Mouse (Mus musculus) midbrain, embryonic 14.5 days (tissue): ENCODE data around the gene Rhot2. TPM values are rescaled to one million over a fixed set of nuclear protein-coding genes. Genes with fewer than 3 reads are reported as not detected.
"Not testable (repeated sequence)": the region's sequence is repeated elsewhere in the genome, so short reads cannot be mapped to it uniquely, and the experiment has no call there.

Source experiments
- ATAC-seq: fragments of 200-750 bp; cut with Nextera tagmentation; 2 replicates; pipeline ENCODE4 v1.8.0; 2017; ENCODE audit warnings: moderate number of reproducible peaks, moderate library complexity; ENCODE audit not compliant: low FRiP score, low TSS enrichment
- DNase-seq: peaks from one replicate; pipeline ENCODE4 v3.0.0-alpha.2; 2015
- H3K27ac ChIP-seq: fragments of 300-500 bp; sonication (generic); replicated peaks from 2 replicates; pipeline ENCODE4 v1.5.1; 2014; ENCODE audit warnings: mild to moderate bottlenecking, low read depth, low read length, moderate library complexity
- H3K27me3 ChIP-seq: fragments of 300-500 bp; sonication (generic); 2 replicates; pipeline ENCODE4 v1.6.1; 2014; ENCODE audit warnings: low read length, control low read depth, mixed read lengths; ENCODE audit not compliant: control insufficient read depth, insufficient read depth
- H3K36me3 ChIP-seq: fragments of 300-500 bp; sonication (generic); 2 replicates; pipeline ENCODE4 v1.6.1; 2014; ENCODE audit warnings: low read length, control low read depth; ENCODE audit not compliant: control insufficient read depth, insufficient read depth
- H3K4me1 ChIP-seq: fragments of 300-500 bp; sonication (generic); 2 replicates; pipeline ENCODE4 v1.6.1; 2014; ENCODE audit warnings: mild to moderate bottlenecking, antibody characterized with exemption, low read length, control low read depth; ENCODE audit not compliant: control insufficient read depth, insufficient read depth
- H3K4me2 ChIP-seq: fragments of 300-500 bp; sonication (generic); 2 replicates; pipeline ENCODE4 v1.6.1; 2014; ENCODE audit warnings: mild to moderate bottlenecking, low read length, moderate library complexity
- H3K4me3 ChIP-seq: fragments of 300-500 bp; sonication (generic); replicated peaks from 2 replicates; pipeline ENCODE4 v1.5.1; 2014; ENCODE audit warnings: low read depth, low read length
- H3K9ac ChIP-seq: fragments of 300-500 bp; sonication (generic); replicated peaks from 2 replicates; pipeline ENCODE4 v1.6.1; 2014; ENCODE audit warnings: mild to moderate bottlenecking, low read length, moderate library complexity
- H3K9me3 ChIP-seq: fragments of 300-500 bp; sonication (generic); 2 replicates; pipeline ENCODE4 v1.6.1; 2016; ENCODE audit warnings: low read length, control low read depth, mixed read lengths; ENCODE audit not compliant: control insufficient read depth
- WGBS: fragments of 180-500 bp; shearing (Covaris S2); extraction: QIAGEN DNeasy Blood & Tissue Kit; methylation state at CpG from one replicate; pipeline ENCODE4 v1.1.7; 2014; 5-methylcytosine and 5-hydroxymethylcytosine counted together
- polyA plus RNA-seq: library from polyadenylated mRNA; unstranded; fragments of >200 nt; fragmentation: Nextera tagmentation; extraction: Ambion mirVana; gene quantifications from 2 replicates; pipeline ENCODE4 v1.2.1, GENCODE M21; 2014

Gene Rhot2
- polyA plus RNA-seq, 1 experiment from 2014 or later = 9.6 TPM

DNA sequence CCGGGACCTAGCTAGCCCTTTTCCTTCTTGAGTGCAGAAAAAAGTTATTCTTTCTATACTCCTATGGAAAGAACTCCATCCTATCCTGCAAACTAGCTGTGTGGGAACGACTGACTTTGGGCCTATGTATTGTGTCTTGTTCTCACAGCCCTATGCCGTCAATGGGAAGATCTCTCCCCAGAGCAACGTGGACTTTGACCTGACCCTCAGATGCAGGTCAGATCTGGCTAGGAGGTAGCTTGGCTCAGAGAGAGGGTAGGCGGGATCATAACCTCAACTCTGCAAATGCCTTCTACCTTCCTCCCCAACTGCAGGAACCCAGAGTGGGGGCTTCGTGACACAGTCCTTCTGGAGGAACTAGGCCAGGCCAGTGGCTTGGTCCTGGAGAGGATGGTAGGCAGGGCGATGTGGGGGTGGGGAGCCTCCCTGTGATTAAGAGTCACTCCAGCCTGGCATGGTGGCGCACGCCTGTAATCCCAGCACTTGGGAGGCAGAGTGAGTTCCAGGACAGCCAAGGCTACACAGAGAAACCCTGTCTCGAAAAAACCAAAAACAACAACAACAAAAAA, 31.8 kb upstream of the Rhot2 start:
- DNase-seq (no peak), ATAC-seq (no peak)
- H3K9ac ChIP-seq = peak overlapping the region; percentile 80
- 56% methylated on average over 10 of the region's 10 CpGs for WGBS
- H3K4me1 ChIP-seq = peaks cover 36% of the 10 kb centered on the region
- peak overlapping the region; percentile 94; the same call in 1 of the 2 replicates for H3K27ac ChIP-seq
- H3K4me3 ChIP-seq = peak overlapping the region; percentile 75
- no peaks in the 10 kb centered on the region for H3K9me3 ChIP-seq
- H3K4me2 ChIP-seq = peak overlapping the region; percentile 97
- peaks cover 21% of the 10 kb centered on the region for H3K36me3 ChIP-seq
- no peaks in the 10 kb centered on the region for H3K27me3 ChIP-seq

DNA sequence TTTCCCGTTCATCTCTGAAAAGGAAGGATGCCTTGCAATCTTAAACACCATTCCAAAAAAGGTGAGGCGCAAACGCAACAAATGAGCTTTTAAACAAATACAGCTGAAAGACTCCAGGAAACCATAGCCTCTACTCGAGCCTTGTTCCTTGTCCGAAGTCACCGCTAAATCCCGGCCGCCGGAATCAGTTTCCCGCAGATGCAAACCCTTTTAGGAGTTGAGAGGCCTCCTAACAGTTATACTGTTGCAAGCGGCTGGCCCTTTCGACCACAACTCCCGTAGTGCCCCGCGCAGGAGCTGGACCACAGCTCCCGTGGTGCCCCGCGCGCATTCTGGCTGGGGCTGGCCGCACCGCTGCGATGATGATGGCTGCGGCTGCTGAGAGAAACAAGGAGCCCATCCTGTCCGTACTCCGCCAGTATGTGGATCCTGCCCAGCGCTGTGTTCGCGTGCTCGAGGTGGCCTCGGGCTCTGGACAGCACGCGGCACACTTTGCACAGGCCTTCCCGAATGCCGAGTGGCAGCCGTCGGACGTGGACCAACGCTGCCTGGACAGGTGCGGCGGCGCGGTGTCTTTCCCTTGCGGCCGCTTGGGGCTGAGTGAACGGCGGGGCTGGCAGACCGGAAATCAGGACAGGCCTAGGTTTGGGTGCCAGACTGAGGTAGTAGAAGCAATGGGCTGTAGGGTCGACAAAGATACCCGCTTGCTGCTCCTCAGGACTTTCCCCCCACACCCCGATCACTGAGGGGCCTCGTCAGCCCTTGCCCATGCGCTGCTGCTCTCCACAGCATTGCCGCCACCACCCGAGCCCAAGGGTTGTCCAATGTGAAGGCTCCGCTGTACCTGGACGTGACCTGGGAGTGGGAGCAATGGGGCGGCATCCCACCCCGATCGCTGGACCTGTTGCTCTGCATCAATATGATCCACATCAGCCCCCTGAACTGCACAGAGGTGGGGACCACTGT, 30.8 kb upstream of the Rhot2 start:
- H3K4me1 ChIP-seq = peaks cover 29% of the 10 kb centered on the region
- H3K27ac ChIP-seq = peak overlapping the region; percentile 94
- peak overlapping the region; percentile 97 for H3K4me2 ChIP-seq
- peak; percentile 89 for ATAC-seq
- WGBS = under 1% methylated on average over 59 of the region's 59 CpGs
- peak overlapping the region; percentile 80 for H3K9ac ChIP-seq
- DNase-seq = peak; percentile 94
- no peaks in the 10 kb centered on the region for H3K27me3 ChIP-seq
- no peaks in the 10 kb centered on the region for H3K9me3 ChIP-seq
- H3K36me3 ChIP-seq = peaks cover 21% of the 10 kb centered on the region
- peak overlapping the region; percentile 75 for H3K4me3 ChIP-seq

DNA sequence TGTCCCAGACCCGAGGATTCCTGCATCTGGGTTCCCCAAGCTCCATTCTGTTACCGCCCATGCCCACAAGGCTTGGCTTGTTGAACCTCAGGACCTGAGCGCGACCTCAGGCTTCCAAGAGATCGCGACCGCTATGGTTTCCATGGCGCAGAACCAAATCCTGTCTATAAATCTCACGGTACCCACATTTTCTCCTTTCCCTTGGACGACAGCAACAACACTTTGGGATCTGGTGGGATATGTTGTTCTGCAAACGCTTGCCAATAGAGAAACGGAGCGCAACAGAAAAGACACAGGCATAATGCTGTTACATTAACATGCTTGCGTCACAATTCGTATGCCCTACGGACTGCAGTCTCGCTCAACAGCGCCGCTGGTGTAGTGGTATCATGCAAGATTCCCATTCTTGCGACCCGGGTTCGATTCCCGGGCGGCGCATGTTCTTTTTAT, 30.1 kb upstream of the Rhot2 start, which contains the start of gene Mettl26:
Mettl26 (plus strand) TSS at position 354 of the 450 bp plus-strand sequence.
- H3K27ac ChIP-seq = peak within 1 kb of the TSS; percentile 94
- H3K4me1 ChIP-seq = peaks cover 23% of the 10 kb centered on the region
- H3K9me3 ChIP-seq = no peaks in the 10 kb centered on the region
- H3K9ac ChIP-seq = peak within 1 kb of the TSS; percentile 80
- WGBS = under 1% methylated on average over 25 of the region's 25 CpGs
- peaks cover 17% of the 10 kb centered on the region for H3K36me3 ChIP-seq
- ATAC-seq = peak; percentile 79
- peak; percentile 97 for DNase-seq
- H3K27me3 ChIP-seq = no peaks in the 10 kb centered on the region
- peak within 1 kb of the TSS; percentile 97 for H3K4me2 ChIP-seq
- peak within 1 kb of the TSS; percentile 75 for H3K4me3 ChIP-seq

DNA sequence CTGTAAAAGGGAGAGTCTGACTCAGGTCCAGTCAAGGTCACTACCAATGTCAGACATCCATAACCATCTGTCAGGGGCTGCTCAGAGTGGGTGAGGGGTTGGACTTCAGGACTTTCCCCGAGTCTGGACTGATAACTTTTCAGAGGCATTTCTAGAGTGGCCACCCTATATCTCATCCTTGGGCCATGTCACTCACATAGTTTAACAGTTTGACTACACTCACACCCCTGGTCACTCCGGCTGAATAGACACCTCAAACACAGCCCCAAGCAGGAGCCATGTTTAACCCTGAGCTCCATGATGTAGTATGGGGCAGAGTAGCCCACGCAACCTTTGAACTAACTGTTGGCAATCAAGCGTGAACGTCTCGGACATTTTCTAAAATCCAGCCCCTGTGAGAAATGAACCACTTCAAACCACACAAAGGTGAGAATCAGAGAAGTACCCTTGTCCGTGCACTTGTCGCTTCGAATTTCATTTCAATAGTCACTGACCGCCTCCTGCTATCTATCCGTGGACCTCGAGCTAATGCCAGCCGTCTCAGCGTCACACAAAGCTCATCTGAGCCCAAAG, 29.6 kb upstream of the Rhot2 start:
- Histone ChIP-seq H3K9ac (peak overlapping the region; percentile 48), H3K4me1 (peaks cover 22% of the 10 kb centered on the region), H3K4me3 (peak overlapping the region; percentile 75), H3K27me3 (no peaks in the 10 kb centered on the region), H3K36me3 (peaks cover 16% of the 10 kb centered on the region), H3K4me2 (peak overlapping the region; percentile 97), H3K9me3 (no peaks in the 10 kb centered on the region), H3K27ac (peak overlapping the region; percentile 94)
- no peak for DNase-seq
- 6% methylated on average over 14 of the region's 14 CpGs for WGBS
- no peak for ATAC-seq

DNA sequence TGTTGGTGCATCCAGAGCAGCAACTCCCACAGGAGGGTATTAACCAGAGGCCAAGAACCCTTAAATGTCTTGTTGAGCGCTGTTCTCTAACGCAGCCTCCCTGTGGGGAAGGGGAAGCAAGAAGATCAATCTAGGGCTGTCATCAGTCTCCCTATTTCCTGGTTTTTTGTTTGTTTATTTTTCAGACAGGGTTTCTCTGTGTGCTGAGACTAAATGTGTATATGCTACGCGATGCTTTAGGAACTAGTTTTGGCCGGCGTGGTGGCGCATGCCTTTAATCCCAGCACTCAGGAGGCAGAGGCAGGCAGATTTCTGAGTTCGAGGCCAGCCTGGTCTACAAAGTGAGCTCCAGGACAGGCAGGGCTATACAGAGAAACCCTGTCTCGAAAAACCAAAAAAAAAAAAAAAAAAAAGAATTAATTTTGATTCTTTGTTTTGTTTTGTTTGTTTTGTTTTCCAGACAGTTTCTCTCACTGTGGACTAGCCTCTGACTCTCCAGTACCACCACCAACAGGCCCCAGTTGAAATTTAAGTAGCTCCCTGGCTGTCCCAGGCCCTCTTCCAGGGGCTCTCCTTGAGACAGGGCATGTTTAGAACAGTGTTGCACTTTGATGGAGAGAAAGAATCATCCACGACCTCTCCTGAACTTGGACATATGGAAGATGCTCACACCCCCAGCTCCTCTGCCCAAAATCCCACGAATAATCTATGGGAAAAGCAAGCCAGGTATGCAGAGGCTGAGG, 28.9 kb upstream of the Rhot2 start:
- H3K9ac ChIP-seq = peak overlapping the region; percentile 48; the same call in 1 of the 2 replicates
- ATAC-seq (no peak), DNase-seq (no peak)
- H3K9me3 ChIP-seq = no peaks in the 10 kb centered on the region
- H3K4me1 ChIP-seq = peaks cover 22% of the 10 kb centered on the region
- no peaks in the 10 kb centered on the region for H3K27me3 ChIP-seq
- H3K27ac ChIP-seq = peak overlapping the region; percentile 94
- peak overlapping the region; percentile 75 for H3K4me3 ChIP-seq
- WGBS = 81% methylated on average over 11 of the region's 11 CpGs
- peak overlapping the region; percentile 97 for H3K4me2 ChIP-seq
- peaks cover 10% of the 10 kb centered on the region for H3K36me3 ChIP-seq

DNA sequence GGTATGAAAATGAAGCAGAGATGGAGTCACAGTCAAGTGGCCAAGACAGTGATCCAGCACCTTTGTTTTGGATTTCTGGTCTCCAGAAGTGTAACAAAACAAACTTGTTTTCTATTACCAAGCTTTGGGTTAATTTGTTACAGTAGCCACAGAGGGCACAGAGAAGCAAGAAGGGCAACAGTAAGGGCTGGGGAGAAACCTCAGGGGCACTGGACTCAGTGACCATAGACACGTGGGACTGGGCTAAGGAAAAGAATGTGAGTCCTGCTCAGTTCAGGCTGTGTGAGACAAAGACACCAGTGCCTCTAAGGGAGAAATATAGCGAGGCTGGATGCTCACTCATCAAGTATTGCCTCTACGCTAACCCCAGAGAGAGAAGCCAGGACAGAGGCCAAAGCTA, 28.0 kb upstream of the Rhot2 start:
- Histone ChIP-seq H3K36me3 (peaks cover under 1% of the 10 kb centered on the region), H3K4me2 (no peak overlapping the region), H3K9me3 (no peaks in the 10 kb centered on the region), H3K27me3 (no peaks in the 10 kb centered on the region), H3K9ac (no peak overlapping the region), H3K27ac (no peak overlapping the region), H3K4me3 (no peak overlapping the region), H3K4me1 (peaks cover 26% of the 10 kb centered on the region)
- no peak for DNase-seq
- 83% methylated on average over 3 of the region's 3 CpGs for WGBS
- ATAC-seq = no peak

DNA sequence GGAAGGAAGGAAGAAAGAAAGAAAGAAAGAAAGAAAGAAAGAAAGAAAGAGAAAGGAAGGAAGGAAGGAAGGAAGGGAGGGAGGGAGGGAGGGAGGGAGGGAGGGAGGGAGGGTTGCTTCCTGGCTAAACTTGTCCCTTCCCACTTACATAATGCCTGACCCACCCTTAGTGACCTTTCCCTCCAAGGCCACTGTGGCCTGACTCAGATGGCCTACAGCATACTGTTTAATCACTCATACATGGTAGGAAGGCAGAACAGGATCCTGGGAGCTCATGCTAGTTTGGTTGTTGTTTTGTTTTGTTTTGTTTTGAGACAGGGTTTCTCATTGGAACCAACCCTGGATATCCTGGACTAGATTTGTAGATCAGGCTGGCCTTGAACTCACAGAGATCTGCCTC, 26.9 kb upstream of the Rhot2 start:
- not testable (repeated sequence) for H3K36me3 ChIP-seq, H3K9ac ChIP-seq, H3K9me3 ChIP-seq, H3K27me3 ChIP-seq, ATAC-seq, H3K4me2 ChIP-seq, DNase-seq, H3K4me3 ChIP-seq, H3K27ac ChIP-seq
- H3K4me1 ChIP-seq = peaks cover 21% of the 10 kb centered on the region

DNA sequence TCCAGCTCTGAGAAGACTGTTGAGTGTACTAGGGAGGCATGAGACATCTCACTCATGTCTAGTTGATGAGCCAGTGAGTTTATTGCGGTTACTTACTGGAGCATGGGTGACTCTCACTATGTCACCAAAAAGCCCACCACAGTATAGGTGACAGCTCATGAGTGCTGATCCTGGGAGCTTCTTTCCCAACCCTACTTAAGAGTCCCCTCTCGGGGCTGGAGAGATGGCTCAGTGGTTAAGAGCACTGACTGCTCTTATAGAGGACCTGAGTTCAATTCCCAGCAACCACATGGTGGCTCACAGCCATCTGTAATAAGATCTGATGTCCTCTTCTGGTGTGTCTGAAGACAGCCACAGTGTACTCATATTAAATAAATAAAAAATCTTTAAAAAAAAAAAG, 25.3 kb upstream of the Rhot2 start:
- H3K27ac ChIP-seq = no peak overlapping the region
- no peaks in the 10 kb centered on the region for H3K36me3 ChIP-seq
- 85% methylated on average over 2 of the region's 2 CpGs for WGBS
- no peak overlapping the region for H3K4me3 ChIP-seq
- ATAC-seq (no peak), DNase-seq (no peak)
- no peaks in the 10 kb centered on the region for H3K27me3 ChIP-seq
- H3K4me2 ChIP-seq = no peak overlapping the region
- peaks cover 13% of the 10 kb centered on the region for H3K4me1 ChIP-seq
- H3K9me3 ChIP-seq = no peaks in the 10 kb centered on the region
- no peak overlapping the region for H3K9ac ChIP-seq
